Mouse (Mus musculus): ENCODE measurements around the gene Lrig1. TPM values are rescaled to one million over a fixed set of nuclear protein-coding genes. Genes with fewer than 3 reads are reported as not detected.
A peak's percentile ranks its signal among the peaks of the same experiment; 100 is the strongest.

Lrig1 gene
- polyA plus RNA-seq, 1 experiment: 62.1 TPM

DNA sequence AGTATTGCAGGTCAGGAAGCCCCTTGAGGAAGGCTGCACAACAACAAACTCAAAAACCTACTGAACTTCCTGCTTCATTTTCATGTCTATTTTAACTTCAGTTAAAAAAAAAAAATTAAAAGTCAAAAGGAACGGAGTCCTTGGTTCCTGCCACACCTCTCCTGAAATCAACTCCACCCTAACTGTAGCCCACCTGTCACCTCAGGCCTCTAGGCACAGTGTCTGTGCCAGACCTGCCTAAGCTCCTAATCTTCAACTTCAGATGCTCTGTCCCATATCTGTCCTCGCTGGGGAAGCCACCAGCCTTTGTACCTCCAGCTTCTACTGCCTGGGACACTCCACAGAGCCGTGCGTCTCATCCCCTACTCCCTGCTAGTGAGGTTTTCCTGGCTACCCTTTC lies 65.7 kb downstream of the Lrig1 start:
- TF ChIP-seq POLR2A (IDR thresholded peaks at IDR 0.05; ENCODE audit: control insufficient read depth, extremely low read depth, insufficient read depth, low read length, poor library complexity) (no peak), CTCF (IDR thresholded peaks at IDR 0.05; ENCODE audit: borderline replicate concordance, control insufficient read depth, extremely low read depth, insufficient read depth, low read length, poor library complexity) (no peak)
- DNase-seq: peak; percentile 30
- 8% methylated on average over 4 of the region's 4 CpGs for WGBS

DNA sequence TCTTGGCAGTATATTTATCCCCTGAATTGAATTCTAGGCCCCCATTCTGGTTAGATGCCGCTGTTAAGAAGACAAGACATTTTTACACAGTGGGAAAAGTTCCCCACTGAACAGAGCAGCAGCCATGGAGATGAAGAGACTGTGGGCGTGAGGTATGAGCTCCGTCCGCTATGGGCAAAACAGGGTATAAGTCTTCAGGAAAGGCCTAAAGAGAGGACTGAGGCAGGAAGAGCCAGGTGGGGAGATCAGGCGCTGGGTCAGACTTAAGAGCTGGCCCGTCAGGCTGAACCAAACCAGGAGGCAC lies 68.2 kb downstream of the Lrig1 start:
- TF ChIP-seq POLR2A (IDR thresholded peaks at IDR 0.05; ENCODE audit: control insufficient read depth, extremely low read depth, insufficient read depth, low read length, poor library complexity) (no peak), CTCF (IDR thresholded peaks at IDR 0.05; ENCODE audit: borderline replicate concordance, control insufficient read depth, extremely low read depth, insufficient read depth, low read length, poor library complexity) (no peak)
- peaks cover 32% of the 10 kb centered on the region for H3K4me1 ChIP-seq (replicated peaks; ENCODE audit: control insufficient read depth, insufficient read depth, low read length)
- no peaks in the 10 kb centered on the region for H3K27me3 ChIP-seq (ENCODE audit: control insufficient read depth, insufficient read depth, low read length)
- DNase-seq: no peak
- H3K36me3 ChIP-seq (ENCODE audit: control insufficient read depth, insufficient read depth, low read length): peaks cover 5% of the 10 kb centered on the region; the same call in 1 of the 2 replicates
- H3K27ac ChIP-seq (ENCODE audit: control insufficient read depth, insufficient read depth, low read length): no peak overlapping the region
- no peak overlapping the region for H3K4me3 ChIP-seq (ENCODE audit: control insufficient read depth, insufficient read depth, low read length)
- 94% methylated on average over 6 of the region's 6 CpGs for WGBS

More for the DNA sequence above, 65.7 kb downstream of the Lrig1 start:
- Histone ChIP-seq H3K27me3 (ENCODE audit: control insufficient read depth, insufficient read depth, low read length) (no peaks in the 10 kb centered on the region), H3K27ac (ENCODE audit: control insufficient read depth, insufficient read depth, low read length) (peak overlapping the region; percentile 93), H3K4me3 (ENCODE audit: control insufficient read depth, insufficient read depth, low read length) (no peak overlapping the region), H3K36me3 (ENCODE audit: control insufficient read depth, insufficient read depth, low read length) (no peaks in the 10 kb centered on the region), H3K4me1 (replicated peaks; ENCODE audit: control insufficient read depth, insufficient read depth, low read length) (peaks cover 43% of the 10 kb centered on the region)

DNA sequence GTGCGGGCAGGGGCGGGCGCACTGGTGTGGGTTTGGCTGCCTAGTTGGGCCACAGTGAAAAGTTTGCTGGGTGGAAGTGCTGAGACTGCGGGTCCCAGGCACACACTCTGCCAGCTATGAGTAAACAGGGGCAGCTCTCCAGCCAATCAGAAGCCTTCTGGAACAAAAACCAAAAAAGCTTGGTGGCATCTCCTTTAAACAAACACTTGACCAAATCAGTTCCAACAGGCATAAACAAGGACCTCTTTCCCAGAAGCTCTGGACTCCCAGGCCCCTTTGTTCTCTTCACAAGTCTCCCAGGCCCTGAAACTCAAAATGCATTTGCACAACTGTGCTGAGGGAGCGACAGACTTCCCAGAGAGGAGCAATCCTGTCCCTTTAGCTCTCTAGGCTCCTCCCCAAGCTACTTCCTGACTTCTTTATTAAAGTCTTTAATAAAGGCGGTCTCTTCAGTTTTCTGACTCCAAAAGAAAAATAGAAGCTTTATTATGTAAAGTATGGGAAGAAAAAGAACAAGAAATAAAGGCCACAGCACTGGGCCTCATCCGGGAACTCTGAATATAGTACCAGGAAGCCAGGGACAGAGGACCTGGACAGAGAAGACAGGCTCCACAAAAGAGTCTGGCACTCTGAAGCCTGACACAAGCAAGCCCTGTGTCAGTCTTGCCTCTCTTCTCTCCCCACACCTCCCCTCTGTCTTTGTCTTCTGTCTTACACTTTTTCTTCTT lies 68.7 kb downstream of the Lrig1 start:
- Histone ChIP-seq H3K36me3 (ENCODE audit: control insufficient read depth, insufficient read depth, low read length) (peaks cover 5% of the 10 kb centered on the region; the same call in 1 of the 2 replicates), H3K27me3 (ENCODE audit: control insufficient read depth, insufficient read depth, low read length) (no peaks in the 10 kb centered on the region), H3K27ac (ENCODE audit: control insufficient read depth, insufficient read depth, low read length) (no peak overlapping the region), H3K4me3 (ENCODE audit: control insufficient read depth, insufficient read depth, low read length) (no peak overlapping the region), H3K4me1 (replicated peaks; ENCODE audit: control insufficient read depth, insufficient read depth, low read length) (peaks cover 31% of the 10 kb centered on the region)
- no peak for TF ChIP-seq CTCF (IDR thresholded peaks at IDR 0.05; ENCODE audit: borderline replicate concordance, control insufficient read depth, extremely low read depth, insufficient read depth, low read length, poor library complexity)
- no peak for TF ChIP-seq POLR2A (IDR thresholded peaks at IDR 0.05; ENCODE audit: control insufficient read depth, extremely low read depth, insufficient read depth, low read length, poor library complexity)
- WGBS: 94% methylated on average over 7 of the region's 7 CpGs
- DNase-seq: no peak

DNA sequence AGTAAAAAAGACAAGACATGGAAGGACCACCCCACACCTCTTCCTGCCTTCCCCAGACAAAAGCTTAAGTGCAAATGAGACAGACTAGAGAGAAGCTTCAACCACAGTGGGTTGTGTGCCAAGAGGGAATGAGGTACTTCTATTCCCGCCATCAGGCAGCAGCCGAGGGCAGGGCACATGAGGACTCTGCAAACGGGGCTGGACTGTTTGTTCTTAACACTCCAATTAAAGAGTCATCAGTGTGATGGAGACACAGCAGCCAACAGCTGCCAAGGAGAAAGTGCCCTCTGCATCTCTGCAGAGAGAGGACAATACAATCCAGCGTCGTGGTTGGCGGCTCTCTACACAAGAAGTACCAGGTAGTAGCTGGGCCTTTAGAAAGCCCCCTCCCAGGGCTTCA lies 71.2 kb downstream of the Lrig1 start:
- Histone ChIP-seq H3K27me3 (ENCODE audit: control insufficient read depth, insufficient read depth, low read length) (no peaks in the 10 kb centered on the region), H3K4me1 (replicated peaks; ENCODE audit: control insufficient read depth, insufficient read depth, low read length) (peaks cover 22% of the 10 kb centered on the region), H3K36me3 (ENCODE audit: control insufficient read depth, insufficient read depth, low read length) (peaks cover 14% of the 10 kb centered on the region), H3K4me3 (ENCODE audit: control insufficient read depth, insufficient read depth, low read length) (no peak overlapping the region), H3K27ac (ENCODE audit: control insufficient read depth, insufficient read depth, low read length) (no peak overlapping the region)
- DNase-seq: no peak
- WGBS: 92% methylated on average over 6 of the region's 6 CpGs
- TF ChIP-seq POLR2A (IDR thresholded peaks at IDR 0.05; ENCODE audit: control insufficient read depth, extremely low read depth, insufficient read depth, low read length, poor library complexity) (no peak), CTCF (IDR thresholded peaks at IDR 0.05; ENCODE audit: borderline replicate concordance, control insufficient read depth, extremely low read depth, insufficient read depth, low read length, poor library complexity) (no peak)

DNA sequence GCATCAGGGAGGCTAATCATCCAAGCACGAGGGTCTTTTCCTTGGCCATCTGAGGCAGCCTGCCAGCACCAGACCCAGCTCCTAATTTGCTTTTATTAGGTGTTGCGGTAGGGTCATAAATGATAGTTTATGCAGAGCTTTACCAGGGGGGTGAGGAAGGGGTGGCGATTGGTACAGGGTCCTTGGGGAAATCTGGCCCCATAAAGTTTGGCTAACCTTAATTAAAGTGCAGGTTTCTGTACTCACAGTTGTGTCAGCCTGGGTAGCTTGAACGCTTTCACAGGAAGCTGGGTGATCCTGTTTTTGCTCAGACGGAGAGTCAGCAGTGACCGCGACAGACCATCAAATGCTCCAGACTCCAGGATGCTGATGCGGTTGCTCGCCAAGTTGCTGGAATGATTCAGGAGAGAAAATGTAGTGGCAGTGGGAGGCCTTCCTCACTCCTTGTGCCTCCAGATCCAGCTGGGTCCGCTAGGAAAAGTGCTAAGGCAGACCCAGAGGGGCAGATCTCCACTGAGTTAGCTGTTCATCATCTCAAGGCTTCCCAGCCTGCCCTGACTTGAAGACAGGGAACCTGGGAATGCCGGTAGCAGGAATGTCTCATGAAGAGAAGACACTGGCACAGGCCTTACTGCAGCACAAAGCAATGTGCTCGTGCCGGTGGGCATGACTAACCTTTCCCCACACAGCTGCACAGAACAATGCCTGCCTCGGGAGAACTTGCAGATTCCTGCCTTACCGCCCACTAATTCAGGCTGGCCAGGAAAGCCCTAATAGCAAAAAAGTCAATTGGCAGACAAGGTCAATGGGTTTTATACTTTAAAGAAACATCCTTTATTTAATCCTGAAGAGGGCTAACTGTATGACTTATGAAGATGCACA lies 72.0 kb downstream of the Lrig1 start:
- H3K36me3 ChIP-seq (ENCODE audit: control insufficient read depth, insufficient read depth, low read length): peaks cover 14% of the 10 kb centered on the region
- WGBS: 95% methylated on average over 15 of the region's 15 CpGs
- DNase-seq: no peak
- no peak for TF ChIP-seq POLR2A (IDR thresholded peaks at IDR 0.05; ENCODE audit: control insufficient read depth, extremely low read depth, insufficient read depth, low read length, poor library complexity)
- no peak for TF ChIP-seq CTCF (IDR thresholded peaks at IDR 0.05; ENCODE audit: borderline replicate concordance, control insufficient read depth, extremely low read depth, insufficient read depth, low read length, poor library complexity)
- H3K4me1 ChIP-seq (replicated peaks; ENCODE audit: control insufficient read depth, insufficient read depth, low read length): peaks cover 22% of the 10 kb centered on the region
- no peaks in the 10 kb centered on the region for H3K27me3 ChIP-seq (ENCODE audit: control insufficient read depth, insufficient read depth, low read length)
- H3K4me3 ChIP-seq (ENCODE audit: control insufficient read depth, insufficient read depth, low read length): no peak overlapping the region
- no peak overlapping the region for H3K27ac ChIP-seq (ENCODE audit: control insufficient read depth, insufficient read depth, low read length)

DNA sequence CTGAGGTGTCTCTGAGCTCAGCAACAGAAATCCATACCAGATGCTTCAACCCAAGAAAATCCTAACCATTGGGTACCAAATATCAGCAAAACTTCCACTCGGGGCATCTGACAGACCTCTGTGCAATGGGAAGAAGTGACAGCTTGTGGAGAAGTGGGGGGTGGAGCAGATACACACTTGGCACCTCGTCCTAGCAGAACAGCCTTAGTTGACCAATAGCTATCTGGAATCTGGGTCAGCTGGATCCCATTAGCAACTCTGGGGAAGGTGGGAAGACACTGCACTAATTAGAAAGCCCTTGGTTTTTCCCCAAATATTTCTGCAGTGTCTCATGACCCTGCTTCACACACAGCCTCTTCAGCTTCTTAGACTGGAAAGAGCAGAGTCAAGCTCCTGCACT lies 73.2 kb downstream of the Lrig1 start:
- no peak for TF ChIP-seq POLR2A (IDR thresholded peaks at IDR 0.05; ENCODE audit: control insufficient read depth, extremely low read depth, insufficient read depth, low read length, poor library complexity)
- TF ChIP-seq CTCF (IDR thresholded peaks at IDR 0.05; ENCODE audit: borderline replicate concordance, control insufficient read depth, extremely low read depth, insufficient read depth, low read length, poor library complexity): no peak
- DNase-seq: no peak
- Histone ChIP-seq H3K27me3 (ENCODE audit: control insufficient read depth, insufficient read depth, low read length) (no peaks in the 10 kb centered on the region), H3K4me3 (ENCODE audit: control insufficient read depth, insufficient read depth, low read length) (no peak overlapping the region), H3K27ac (ENCODE audit: control insufficient read depth, insufficient read depth, low read length) (no peak overlapping the region), H3K36me3 (ENCODE audit: control insufficient read depth, insufficient read depth, low read length) (peaks cover 22% of the 10 kb centered on the region), H3K4me1 (replicated peaks; ENCODE audit: control insufficient read depth, insufficient read depth, low read length) (peaks cover 21% of the 10 kb centered on the region)
- 89% methylated on average over 2 of the region's 2 CpGs for WGBS

All from thymus, adult 2 months (tissue).